Mouse (Mus musculus): ENCODE measurements at regions not wholly inside any gene's neighbourhood (a gene's known extent, or its start where the extent isn't known, plus 50 kb on each side); places are given as distances from the start of the nearest gene placed in this dataset.
A peak's percentile ranks its signal among the peaks of the same experiment; 100 is the strongest.

DNA sequence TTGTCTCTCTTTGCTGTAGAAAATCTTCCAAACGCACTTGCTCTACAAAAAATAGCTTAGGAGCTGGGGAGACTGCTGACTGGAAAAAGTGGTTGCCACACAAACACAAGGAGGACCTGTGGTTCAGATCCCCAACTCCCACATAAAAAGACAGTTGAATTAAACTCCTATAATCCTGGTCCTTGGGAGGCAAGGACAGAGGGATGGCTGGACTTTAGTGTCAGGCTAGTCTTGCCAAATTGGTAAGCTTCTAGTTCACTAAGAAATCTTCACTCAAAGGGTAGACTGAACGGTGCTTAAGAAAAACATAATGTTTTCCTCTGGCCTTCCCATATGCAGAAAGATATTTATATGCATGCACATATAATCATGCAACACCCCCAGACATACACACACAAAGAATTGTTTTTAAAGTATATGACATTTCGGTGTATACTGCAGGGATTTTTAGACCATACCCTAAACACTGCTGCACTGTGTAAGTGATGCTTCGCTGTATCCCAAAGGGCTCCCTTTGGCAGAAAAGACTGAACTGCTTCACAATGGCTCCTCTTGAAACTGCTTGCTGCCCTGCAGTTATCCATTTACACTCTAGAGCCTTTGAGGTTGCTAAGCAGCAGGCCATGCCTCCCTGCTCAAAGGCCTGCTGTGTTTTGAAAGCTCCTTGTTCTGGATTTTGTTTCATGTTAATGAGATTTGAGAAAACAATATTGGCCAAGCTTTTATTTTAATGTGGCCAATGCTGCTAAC, 1299.3 kb downstream of the Zfp704 start:
- no peak for DNase-seq (ENCODE audit: low spot score)

DNA sequence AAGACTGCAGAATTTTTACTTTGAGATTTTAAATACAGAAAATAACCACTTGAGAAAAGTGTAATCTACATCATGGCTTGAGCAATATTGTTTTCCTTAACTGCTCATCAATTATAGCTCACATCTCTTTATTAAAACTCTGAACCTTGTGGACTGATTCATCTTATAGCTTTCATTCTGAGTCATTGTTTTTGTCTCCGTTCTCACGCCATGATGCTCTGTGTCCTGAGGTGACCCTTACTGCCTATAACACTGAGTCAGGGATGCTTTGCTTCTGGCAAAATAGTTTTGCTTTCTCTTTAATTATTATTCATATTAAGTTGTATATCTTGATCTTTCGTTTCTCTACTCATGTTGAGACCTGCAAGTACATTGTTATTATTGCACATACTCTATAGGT, 1302.6 kb downstream of the Zfp704 start:
- no peak for DNase-seq (ENCODE audit: low spot score)

DNA sequence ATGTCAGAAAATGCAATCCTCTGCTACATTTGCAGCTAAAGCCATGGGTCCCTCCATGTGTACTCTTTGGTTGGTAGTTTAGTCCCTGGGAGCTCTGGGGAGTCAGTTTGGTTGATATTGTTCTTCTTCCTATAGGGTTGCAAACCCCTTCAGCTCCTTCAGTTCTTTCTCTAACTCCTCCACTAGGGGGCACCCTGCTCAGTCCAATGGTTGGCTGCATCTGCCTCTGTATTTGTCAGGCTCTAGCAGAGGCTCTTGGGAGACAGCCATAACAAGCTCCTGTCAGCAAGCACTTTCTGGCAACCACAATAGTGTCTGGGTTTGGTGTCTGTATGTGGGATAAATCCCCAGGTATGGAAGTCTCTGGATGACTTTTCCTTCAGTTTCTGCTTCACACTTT, 1305.1 kb downstream of the Zfp704 start:
- DNase-seq (ENCODE audit: low spot score) = peak; percentile 63

DNA sequence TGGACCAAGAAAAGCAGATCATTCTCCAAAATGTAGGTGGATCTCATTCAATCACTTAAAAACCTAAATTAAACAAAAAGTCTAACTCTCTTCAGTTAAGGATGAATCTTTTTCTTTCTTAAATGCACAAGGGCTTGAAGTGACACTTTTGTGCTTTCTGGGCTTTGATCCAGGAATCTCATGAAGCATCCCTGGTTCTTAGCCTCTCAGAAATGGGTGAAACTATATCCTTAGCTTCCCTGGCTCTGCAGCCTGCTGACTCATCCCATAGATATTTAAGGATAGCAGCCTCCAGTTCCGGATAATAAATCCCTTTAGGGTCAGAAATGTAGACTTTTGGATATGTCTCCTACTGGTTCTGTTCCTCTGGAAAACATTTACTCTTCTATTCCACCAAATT, 1316.8 kb downstream of the Zfp704 start:
- peak; percentile 14 for DNase-seq (ENCODE audit: low spot score)

DNA sequence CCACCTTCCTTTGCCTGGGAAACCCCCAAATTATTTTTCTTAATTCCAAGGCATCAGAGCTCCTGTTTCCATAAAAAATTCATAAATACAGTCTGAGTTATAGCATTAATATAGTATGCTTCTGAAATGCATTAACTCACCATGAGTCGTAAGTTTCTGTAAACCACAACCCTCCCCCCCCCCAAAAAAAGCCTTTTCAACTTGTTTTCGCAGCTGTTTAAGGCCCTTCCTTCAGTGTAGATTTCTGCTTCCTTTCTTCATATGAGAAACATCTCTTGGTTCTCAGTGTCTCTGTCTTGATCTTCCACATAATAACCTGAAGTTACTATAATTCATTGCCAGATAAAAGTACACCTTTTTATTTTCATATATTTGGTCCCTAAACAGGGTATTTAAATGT, 1320.3 kb downstream of the Zfp704 start:
- DNase-seq (ENCODE audit: low spot score) = no peak

DNA sequence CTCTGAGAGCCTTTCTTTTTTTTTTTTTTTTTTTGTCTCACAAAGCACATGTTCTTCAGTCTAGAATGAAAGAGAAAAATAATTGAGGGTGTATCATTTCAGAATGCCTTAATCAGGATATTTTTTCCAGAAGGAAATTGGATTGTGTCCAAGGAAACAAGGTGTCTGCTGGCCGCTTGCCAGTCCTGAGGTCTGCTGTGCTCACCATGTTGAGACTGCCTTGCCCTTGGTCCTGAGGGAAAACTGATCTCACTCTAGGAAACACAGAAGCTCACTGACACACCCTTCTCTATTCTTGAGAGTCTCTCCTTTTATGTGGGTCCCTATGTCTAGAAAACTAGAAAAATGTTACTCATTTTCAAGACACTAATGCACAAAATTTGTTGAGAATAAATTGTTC, 1321.4 kb downstream of the Zfp704 start:
- DNase-seq (ENCODE audit: low spot score) = no peak

DNA sequence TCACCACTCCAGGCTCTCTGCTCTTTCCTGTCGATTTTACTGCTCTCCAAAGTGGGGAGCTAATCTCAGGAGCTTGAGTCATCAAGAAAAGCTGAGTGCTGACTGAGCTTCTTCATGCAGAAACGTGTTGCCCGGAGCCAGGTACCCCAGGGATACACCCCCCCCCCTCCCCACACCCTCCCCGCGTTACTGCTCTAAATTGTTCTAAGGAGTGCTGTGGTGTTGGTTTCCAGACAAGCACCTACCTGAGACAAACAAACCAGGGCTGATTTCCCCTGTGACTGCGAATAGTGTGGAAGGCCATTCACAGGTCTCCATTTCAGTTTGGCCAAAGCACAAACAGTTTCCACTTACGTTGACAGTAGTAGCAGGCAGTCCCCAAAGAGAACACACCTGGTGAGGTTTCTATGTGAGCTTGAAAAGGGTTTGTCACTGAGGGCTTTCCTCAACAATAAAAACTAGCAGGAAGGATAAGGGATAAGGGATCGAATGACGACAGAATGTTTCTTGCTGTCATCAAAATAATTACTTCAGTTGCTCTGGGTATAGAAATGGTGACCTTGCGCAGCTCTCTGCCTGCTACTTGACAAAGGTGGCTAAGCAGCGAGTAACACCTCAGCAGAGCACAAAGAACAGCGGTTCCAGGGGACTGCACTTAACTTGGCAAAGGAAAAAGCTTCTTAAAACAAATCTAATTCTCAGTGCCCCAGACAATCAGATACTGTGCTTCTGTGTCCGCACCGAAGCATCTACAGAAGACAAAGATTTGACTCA, 1325.0 kb downstream of the Zfp704 start:
- no peak for DNase-seq (ENCODE audit: low spot score)

DNA sequence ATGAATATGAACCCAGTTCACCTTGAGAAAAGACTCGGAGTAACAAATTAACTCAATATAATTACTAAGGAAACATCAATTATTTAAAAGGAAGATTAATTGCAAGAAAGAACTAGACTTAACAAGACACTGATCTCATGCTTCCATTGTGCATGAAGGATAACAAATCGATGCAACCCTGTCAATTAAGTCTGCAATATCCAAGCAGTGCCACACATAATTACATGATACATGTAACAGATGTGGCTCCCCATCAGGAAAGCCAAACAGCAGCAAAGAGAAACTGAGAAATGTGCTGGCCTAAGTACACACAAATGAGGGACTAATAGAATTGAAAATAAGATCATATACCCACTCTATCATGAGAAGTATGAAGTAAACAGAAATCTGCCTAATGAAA, 1327.5 kb downstream of the Zfp704 start:
- DNase-seq (ENCODE audit: low spot score) = no peak

DNA sequence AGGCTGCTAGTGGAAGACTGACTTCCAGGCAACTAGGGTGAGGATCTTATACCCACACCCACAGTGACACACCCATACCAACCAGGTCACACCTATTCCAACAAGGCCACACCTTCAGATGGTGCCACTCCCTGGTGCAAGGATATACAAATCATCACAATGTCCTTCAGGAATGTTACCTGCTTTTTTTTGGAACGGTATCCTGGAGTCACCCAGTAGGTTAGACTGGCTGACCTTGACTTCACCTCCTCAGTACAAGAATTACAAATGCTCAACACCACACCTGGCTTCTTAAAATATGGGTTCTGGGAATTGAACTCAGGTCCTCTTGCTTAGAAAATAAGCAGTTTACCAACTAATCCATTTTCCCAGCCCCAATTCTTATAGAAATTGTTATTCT, 1333.2 kb downstream of the Zfp704 start:
- no peak for DNase-seq (ENCODE audit: low spot score)

DNA sequence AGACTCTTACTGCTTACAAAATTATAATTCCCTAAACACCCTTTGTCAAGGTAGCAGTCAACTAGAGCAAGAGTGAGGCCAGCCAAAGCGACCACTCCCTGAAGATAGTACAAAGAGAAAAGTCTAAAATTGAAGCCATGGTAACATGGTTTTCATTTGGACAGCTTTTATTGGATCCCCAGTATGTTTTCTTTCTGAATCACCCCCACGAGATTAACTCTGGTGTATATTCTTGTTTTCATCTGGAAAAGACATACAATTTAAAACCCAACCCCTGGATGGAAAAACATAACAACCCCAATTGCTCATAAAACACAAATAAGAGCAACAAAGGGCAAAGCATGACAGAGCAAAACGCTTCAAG, 1339.0 kb downstream of the Zfp704 start:
- DNase-seq (ENCODE audit: low spot score) = no peak

DNA sequence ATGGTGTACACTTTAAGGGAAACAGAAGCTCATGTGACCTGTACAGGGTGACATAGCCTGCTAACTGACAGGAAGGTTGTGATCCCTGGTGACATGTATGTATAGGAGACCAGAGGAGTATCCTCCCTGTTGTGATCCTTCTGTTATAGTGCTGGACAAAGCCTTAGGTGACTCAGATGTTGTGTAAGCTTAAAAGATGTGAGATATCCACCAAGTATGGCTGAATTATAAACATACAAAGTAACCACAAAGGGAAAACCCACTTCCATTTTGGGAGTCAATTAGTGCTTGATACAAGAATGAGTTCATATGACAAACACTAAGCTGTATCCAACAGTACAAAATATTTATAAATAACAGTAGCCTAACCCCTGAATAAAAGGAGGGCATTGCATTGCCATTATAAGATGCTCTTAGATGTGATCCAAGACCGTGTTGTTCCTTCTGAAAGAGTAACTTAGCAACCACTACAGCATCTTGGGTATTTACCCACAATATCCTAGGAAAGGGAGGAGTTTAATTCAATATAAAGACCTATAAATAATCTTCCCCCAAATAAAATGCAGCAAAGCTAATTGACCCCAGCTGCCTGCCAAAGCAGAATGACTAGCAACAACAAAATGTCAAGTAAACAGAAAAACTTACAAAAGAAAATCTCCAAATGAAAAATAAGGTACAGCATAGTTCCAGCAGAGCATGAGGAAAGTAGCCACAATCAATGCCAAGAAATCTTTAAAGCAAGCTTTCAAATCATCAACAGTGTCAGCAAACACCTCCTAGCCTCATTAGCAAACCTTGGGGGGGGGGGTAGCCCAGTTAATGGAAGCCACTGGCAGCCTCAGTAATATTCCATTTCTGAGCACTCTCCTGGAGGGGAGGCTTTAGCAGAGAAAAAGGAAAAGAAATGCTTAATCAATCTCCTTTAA, 1339.6 kb downstream of the Zfp704 start:
- no peak for DNase-seq (ENCODE audit: low spot score)

DNA sequence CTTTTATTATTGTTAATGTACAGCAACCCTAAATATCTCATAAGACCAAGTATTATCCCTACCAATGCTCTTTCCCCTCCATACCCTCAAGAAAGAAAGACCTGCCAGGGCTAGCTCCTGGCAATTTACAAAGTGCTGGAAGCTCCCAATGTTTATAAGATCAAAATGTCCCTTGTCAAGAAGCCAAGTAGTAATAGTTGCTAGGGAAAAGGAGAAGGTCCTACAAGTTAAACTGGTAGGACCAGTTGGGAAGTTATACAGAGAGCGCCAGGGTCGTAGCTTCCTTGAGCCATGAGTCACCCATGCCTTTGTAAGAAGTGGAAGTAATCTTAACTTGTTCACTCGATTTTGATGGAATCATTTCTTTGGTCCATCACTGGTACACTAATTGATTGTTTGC, 1344.1 kb downstream of the Zfp704 start:
- no peak for DNase-seq (ENCODE audit: low spot score)

DNA sequence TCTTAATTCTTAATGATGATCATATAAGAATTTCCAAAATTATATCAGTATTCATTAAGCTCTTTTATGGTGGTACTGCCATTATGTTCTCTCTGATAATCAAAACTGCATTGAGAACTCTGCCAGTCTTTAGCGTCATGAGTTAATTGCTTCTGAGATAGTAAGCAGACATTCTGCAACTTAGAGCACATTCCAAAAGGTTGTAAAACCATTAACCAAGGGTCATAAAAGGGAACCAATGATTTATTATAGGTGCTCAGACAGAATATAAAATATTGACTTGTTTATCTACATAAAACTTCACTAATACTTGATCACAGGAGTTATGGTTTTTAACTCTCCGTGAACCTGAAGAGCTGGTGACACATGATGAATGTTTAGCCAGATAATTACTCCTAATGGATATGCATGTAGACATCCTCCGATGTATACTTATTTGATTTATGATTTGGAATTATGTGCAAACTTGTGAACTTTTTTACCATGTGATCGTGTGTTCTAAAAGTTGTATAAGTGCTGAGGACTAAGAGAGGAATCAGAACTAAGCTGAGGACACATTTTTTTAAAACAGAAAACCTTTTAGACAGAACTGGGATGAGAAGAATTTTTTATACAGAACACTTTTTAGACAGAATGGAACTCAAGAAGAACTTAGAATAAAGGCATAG, 1345.4 kb downstream of the Zfp704 start:
- DNase-seq (ENCODE audit: low spot score) = no peak

DNA sequence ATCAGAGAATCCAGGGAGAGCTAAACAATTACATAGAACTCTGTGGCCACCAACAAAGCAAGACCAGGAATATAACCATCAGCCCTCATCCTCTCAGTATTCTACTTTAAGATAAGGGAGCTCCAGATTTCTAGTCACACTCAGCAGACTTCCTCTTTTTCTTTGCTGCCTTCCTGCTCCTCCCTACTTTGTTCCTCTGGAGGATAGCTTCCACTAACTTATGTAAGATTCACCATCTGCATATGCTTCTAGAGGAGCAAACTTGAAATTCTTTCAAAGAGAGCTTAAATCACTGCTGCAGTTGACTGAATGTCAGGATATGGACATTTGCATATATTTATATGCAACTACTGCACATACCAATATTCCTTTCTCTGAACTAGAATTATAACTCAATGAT, 1352.6 kb downstream of the Zfp704 start:
- DNase-seq (ENCODE audit: low spot score) = no peak

DNA sequence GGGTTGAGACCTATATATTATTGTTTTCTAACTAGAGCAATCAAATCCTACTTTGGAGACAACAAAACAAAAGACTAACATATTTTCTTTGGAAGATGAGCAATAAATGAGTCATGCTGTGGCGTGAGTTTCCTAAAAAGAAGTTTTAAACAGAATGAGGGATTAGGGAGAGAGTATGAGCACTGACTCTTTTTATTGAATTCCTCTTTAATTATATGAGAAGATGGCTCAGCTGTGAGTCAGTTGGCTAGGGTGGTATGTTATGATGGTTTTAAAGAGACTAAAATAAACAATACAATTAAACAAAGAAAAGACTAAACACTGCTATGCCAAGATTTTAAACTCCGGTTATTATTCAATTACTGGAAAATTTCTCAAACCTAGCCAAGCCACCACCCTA, 1357.6 kb downstream of the Zfp704 start:
- no peak for DNase-seq (ENCODE audit: low spot score)

DNA sequence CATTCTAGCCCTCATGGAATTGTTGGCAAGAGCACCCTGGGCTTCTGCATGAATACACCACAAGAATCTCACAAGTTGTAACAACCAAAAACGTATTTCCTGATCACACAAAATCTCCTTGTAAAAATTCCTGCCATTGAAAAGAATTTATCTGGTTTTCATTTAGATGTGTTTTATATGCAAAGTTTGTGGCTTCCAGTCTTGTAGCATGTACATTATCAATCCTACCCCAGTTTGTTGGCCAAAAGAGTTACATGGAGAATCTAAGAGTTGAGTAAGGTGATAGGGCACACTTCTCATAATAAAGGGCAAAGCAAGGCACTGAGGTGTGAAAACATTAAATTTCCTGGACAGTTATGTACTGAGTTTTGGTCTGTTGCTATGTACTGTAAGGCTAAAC, 1361.0 kb downstream of the Zfp704 start:
- no peak for DNase-seq (ENCODE audit: low spot score)

DNA sequence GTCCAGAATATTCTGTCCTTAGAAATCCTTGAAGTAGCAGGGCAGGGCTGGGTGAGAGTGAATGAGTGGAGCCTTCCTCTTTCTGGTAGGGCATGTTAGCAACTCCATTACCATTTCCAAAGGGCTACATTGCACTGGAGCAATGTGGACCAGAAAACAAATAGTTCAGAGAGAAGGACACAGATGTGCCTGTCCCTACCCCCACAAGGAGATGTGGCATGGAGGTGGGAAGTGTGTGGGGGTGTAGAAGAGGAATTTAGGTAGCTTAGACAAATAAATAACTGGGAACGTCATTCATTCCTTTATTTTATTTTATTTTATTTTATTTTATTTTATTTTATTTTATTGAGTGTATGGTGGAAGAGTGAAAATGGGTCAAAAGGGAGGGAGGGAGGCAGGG, 1364.1 kb downstream of the Zfp704 start:
- DNase-seq (ENCODE audit: low spot score) = peak; percentile 83

DNA sequence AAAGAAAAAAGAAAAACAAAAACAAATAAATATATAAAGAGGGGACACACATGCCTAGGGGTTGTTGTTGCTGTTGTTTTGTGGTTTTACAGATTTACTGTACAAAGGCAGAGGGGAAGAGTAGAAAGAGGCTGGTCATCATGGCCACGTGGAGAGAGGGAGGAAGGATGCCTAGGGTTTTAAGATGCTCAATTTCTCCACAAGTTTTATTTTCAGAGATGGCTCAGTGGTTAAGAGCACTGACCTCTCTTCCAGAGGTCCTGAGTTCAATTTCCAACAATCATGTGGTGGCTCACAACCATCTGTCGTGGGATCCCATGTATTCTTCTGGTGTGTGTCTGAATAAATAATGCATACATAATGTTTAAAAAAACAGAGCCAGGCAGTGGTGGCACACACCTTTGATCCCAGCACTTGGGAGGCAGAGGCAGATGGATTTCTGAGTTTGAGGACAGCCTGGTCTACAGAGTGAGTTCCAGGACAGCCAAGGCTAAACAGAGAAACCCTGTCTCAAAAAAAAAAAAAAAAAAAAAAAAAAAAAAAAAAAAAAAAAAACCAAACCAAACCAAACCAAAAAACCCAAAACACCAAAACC, 1364.6 kb downstream of the Zfp704 start:
- peak; percentile 91 for DNase-seq (ENCODE audit: low spot score)

DNA sequence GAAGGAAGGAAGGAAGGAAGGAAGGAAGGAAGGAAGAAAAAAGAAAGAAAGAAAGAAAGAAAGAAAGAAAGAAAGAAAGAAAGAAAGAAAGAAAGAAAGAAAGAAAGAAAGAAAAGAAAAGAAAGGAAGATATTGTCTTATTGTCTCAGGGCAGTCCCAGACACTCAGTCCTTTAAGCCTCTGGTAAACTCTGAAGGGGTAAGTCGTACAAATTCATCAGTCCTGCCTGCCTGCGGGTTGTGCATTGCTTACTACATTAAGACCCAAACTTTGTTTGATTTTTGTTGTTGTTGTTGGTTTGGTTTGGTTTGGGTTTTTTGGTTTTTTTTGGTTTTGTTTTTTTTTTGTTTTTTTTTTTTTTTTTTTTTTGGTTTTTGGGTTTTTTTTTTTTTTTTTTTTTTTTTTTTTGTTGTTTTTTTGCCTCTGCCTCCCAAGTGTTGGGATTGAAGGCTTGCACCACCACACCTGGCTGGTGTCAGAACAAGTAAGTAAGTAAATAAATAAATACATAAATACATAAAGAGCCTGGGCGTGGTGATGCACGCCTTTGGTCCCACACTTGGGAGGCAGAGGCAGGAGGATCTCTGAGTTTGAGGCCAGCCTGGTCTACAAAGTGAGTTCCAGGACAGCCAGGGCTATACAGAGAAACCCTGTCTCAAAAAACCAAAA, 1365.2 kb downstream of the Zfp704 start:
- peak; percentile 78 for DNase-seq (ENCODE audit: low spot score)

DNA sequence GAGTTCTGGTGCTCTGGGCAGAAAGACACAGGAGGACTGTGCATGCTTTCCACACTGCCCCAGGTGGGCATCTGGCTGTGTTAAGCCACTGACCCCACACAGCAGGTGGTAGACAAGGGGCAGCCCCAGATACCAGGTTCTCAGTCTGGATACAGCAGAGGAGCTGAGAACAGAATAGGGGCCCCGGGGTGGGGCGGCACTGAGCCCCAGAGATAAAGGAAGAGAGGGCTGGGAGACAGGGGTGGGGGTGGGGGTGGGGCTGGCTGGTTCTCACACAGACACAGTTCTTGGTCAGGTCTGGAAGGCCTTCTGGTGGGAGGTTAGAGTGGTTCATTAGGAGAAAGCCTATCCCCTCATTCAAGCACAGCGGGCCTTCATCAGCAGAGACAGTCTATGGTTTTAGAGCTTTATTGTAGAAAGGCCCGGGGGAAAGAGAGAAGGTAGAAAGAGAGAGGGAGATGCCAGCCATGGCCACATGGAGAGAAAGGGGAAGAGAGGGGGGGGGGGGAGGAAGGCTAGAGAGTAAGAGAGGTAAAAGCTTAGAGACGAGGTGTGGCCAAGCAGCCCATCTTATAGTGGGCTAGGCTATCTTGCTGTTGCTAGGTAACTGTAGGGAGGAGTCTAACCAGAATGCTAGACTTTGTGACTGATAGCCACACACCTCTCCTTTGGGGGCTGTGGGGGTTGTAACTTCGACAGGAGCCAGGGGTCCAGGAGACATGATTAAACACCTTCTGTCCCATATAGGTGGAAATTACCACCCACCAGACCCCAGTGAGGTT, 1403.1 kb downstream of the Zfp704 start:
- no peak for DNase-seq (ENCODE audit: low spot score)

Measured in adipocyte (in vitro differentiated cells).